Mouse (Mus musculus) midbrain, embryonic 11.5 days (tissue): ENCODE measurements at regions not wholly inside any gene's neighbourhood (a gene's known extent, or its start where the extent isn't known, plus 50 kb on each side); places are given as distances from the start of the nearest gene placed in this dataset.

ENCODE experiments used
- ATAC-seq: fragments of 200-750 bp; cut with Nextera tagmentation; 2 replicates; pipeline ENCODE4 v1.8.0; 2017; ENCODE audit warnings: moderate TSS enrichment, moderate library complexity; ENCODE audit not compliant: low FRiP score
- DNase-seq: peaks from one replicate; pipeline ENCODE4 v3.0.0; 2015; ENCODE audit warnings: low spot score; ENCODE audit errors: missing footprints
- H3K27ac ChIP-seq: fragments of 300-500 bp; sonication (generic); 2 replicates; pipeline ENCODE4 v1.5.1; 2014; ENCODE audit warnings: low read depth, low read length
- H3K27me3 ChIP-seq: fragments of 300-500 bp; sonication (generic); 2 replicates; pipeline ENCODE4 v1.6.1; 2014; ENCODE audit warnings: mild to moderate bottlenecking, low read length, moderate library complexity, mixed read lengths; ENCODE audit not compliant: control insufficient read depth, insufficient read depth
- H3K36me3 ChIP-seq: fragments of 300-500 bp; sonication (generic); 2 replicates; pipeline ENCODE4 v1.6.1; 2014; ENCODE audit warnings: mild to moderate bottlenecking, low read length, moderate library complexity, mixed read lengths; ENCODE audit not compliant: control insufficient read depth, insufficient read depth
- H3K4me1 ChIP-seq: fragments of 300-500 bp; sonication (generic); 2 replicates; pipeline ENCODE4 v1.6.1; 2014; ENCODE audit warnings: low read length; ENCODE audit not compliant: control insufficient read depth, insufficient read depth
- H3K4me2 ChIP-seq: fragments of 300-500 bp; sonication (generic); 2 replicates; pipeline ENCODE4 v1.6.1; 2014; ENCODE audit warnings: mild to moderate bottlenecking, moderate library complexity
- H3K4me3 ChIP-seq: fragments of 300-500 bp; sonication (generic); 2 replicates; pipeline ENCODE4 v1.5.1; 2014; ENCODE audit warnings: low read depth, low read length
- H3K9ac ChIP-seq: fragments of 300-500 bp; sonication (generic); 2 replicates; pipeline ENCODE4 v1.6.1; 2014; ENCODE audit warnings: low read length
- H3K9me3 ChIP-seq: fragments of 300-500 bp; sonication (generic); 2 replicates; pipeline ENCODE4 v1.6.1; 2016; ENCODE audit warnings: low read length; ENCODE audit not compliant: control insufficient read depth
- WGBS: fragments of 180-500 bp; shearing (Covaris S2); extraction: QIAGEN DNeasy Blood & Tissue Kit; methylation state at CpG from one replicate; pipeline ENCODE4 v1.1.7; 2014; 5-methylcytosine and 5-hydroxymethylcytosine counted together

GRCm38 (mm10) chr3:18941301-18942177 lies 686.9 kb downstream of the 1700064H15Rik start:
- ATAC-seq (no peak), DNase-seq (no peak)
- Histone ChIP-seq H3K36me3 (no peaks in the 10 kb centered on the region), H3K27me3 (no peaks in the 10 kb centered on the region), H3K27ac (no peak overlapping the region), H3K4me2 (no peak overlapping the region), H3K9ac (no peak overlapping the region), H3K9me3 (no peaks in the 10 kb centered on the region), H3K4me1 (no peaks in the 10 kb centered on the region), H3K4me3 (no peak overlapping the region)
- WGBS, result 81% methylated on average over 11 of the region's 11 CpGs

GRCm38 (mm10) chr3:18960341-18960740 lies 668.1 kb downstream of the 1700064H15Rik start:
- no peaks in the 10 kb centered on the region for H3K9me3 ChIP-seq
- no peak overlapping the region for H3K9ac ChIP-seq
- H3K4me1 ChIP-seq, result no peaks in the 10 kb centered on the region
- H3K4me2 ChIP-seq, result no peak overlapping the region
- no peak overlapping the region for H3K4me3 ChIP-seq
- WGBS, result 83% methylated on average over 1 of the region's 1 CpGs
- H3K27me3 ChIP-seq, result no peaks in the 10 kb centered on the region
- H3K27ac ChIP-seq, result no peak overlapping the region
- DNase-seq (no peak), ATAC-seq (no peak)
- no peaks in the 10 kb centered on the region for H3K36me3 ChIP-seq

- no peak overlapping the region for H3K9ac ChIP-seq
- H3K4me3 ChIP-seq, result no peak overlapping the region
- DNase-seq (no peak), ATAC-seq (no peak)
- H3K36me3 ChIP-seq, result no peaks in the 10 kb centered on the region
- no peaks in the 10 kb centered on the region for H3K4me1 ChIP-seq
- no peak overlapping the region for H3K4me2 ChIP-seq
- WGBS, result 98% methylated on average over 3 of the region's 3 CpGs
- no peak overlapping the region for H3K27ac ChIP-seq
- H3K9me3 ChIP-seq, result no peaks in the 10 kb centered on the region
- no peaks in the 10 kb centered on the region for H3K27me3 ChIP-seq
Observed at GRCm38 (mm10) chr3:18988662-18989061, 639.8 kb downstream of the 1700064H15Rik start.

- DNase-seq, result no peak
- Histone ChIP-seq H3K27ac (no peak overlapping the region), H3K4me2 (no peak overlapping the region)
Observed at GRCm38 (mm10) chr3:18989577-18990240, 638.8 kb downstream of the 1700064H15Rik start.

GRCm38 (mm10) chr3:19000179-19000578 lies 628.3 kb downstream of the 1700064H15Rik start:
- WGBS, result 84% methylated on average over 5 of the region's 5 CpGs
- Histone ChIP-seq H3K27me3 (no peaks in the 10 kb centered on the region), H3K4me3 (no peak overlapping the region), H3K36me3 (no peaks in the 10 kb centered on the region), H3K4me2 (no peak overlapping the region), H3K9me3 (no peaks in the 10 kb centered on the region), H3K27ac (no peak overlapping the region), H3K9ac (no peak overlapping the region), H3K4me1 (no peaks in the 10 kb centered on the region)
- ATAC-seq, result no peak
- no peak for DNase-seq

More at GRCm38 (mm10) chr3:18989577-18990240, 638.8 kb downstream of the 1700064H15Rik start:
- no peaks in the 10 kb centered on the region for H3K4me1 ChIP-seq
- no peaks in the 10 kb centered on the region for H3K36me3 ChIP-seq
- ATAC-seq, result no peak
- WGBS, result 70% methylated on average over 13 of the region's 13 CpGs
- no peak overlapping the region for H3K4me3 ChIP-seq
- no peaks in the 10 kb centered on the region for H3K27me3 ChIP-seq
- no peaks in the 10 kb centered on the region for H3K9me3 ChIP-seq
- no peak overlapping the region for H3K9ac ChIP-seq

- H3K27ac ChIP-seq, result no peak overlapping the region
- H3K27me3 ChIP-seq, result no peaks in the 10 kb centered on the region
- no peaks in the 10 kb centered on the region for H3K36me3 ChIP-seq
- no peak overlapping the region for H3K4me2 ChIP-seq
- no peak for DNase-seq
- ATAC-seq, result no peak
- WGBS, result 85% methylated on average over 7 of the region's 7 CpGs
- H3K9ac ChIP-seq, result no peak overlapping the region
- H3K9me3 ChIP-seq, result no peaks in the 10 kb centered on the region
- no peak overlapping the region for H3K4me3 ChIP-seq
- H3K4me1 ChIP-seq, result no peaks in the 10 kb centered on the region
Observed at GRCm38 (mm10) chr3:19002056-19002455, 626.4 kb downstream of the 1700064H15Rik start.

GRCm38 (mm10) chr3:19004792-19005191 lies 623.7 kb downstream of the 1700064H15Rik start:
- ATAC-seq (no peak), DNase-seq (no peak)
- no peak overlapping the region for H3K4me2 ChIP-seq
- WGBS, result 81% methylated on average over 1 of the region's 1 CpGs
- no peak overlapping the region for H3K9ac ChIP-seq
- no peaks in the 10 kb centered on the region for H3K27me3 ChIP-seq
- H3K27ac ChIP-seq, result no peak overlapping the region
- H3K36me3 ChIP-seq, result no peaks in the 10 kb centered on the region
- H3K4me1 ChIP-seq, result no peaks in the 10 kb centered on the region
- no peaks in the 10 kb centered on the region for H3K9me3 ChIP-seq
- no peak overlapping the region for H3K4me3 ChIP-seq

- no peaks in the 10 kb centered on the region for H3K9me3 ChIP-seq
- H3K4me2 ChIP-seq, result no peak overlapping the region
- H3K27me3 ChIP-seq, result no peaks in the 10 kb centered on the region
- ATAC-seq (no peak), DNase-seq (no peak)
- no peak overlapping the region for H3K27ac ChIP-seq
- 72% methylated on average over 3 of the region's 3 CpGs for WGBS
- H3K36me3 ChIP-seq, result no peaks in the 10 kb centered on the region
- H3K9ac ChIP-seq, result no peak overlapping the region
- no peak overlapping the region for H3K4me3 ChIP-seq
- H3K4me1 ChIP-seq, result no peaks in the 10 kb centered on the region
Observed at GRCm38 (mm10) chr3:19044566-19044965, 583.9 kb downstream of the 1700064H15Rik start.

- DNase-seq (no peak), ATAC-seq (no peak)
- H3K9me3 ChIP-seq, result no peaks in the 10 kb centered on the region
- no peak overlapping the region for H3K9ac ChIP-seq
- no peak overlapping the region for H3K4me2 ChIP-seq
- H3K27ac ChIP-seq, result no peak overlapping the region
- H3K36me3 ChIP-seq, result no peaks in the 10 kb centered on the region
- no peaks in the 10 kb centered on the region for H3K4me1 ChIP-seq
- H3K4me3 ChIP-seq, result no peak overlapping the region
- no peaks in the 10 kb centered on the region for H3K27me3 ChIP-seq
Observed at GRCm38 (mm10) chr3:19045933-19046332, 582.5 kb downstream of the 1700064H15Rik start.
